Mouse (Mus musculus) embryonic stem cell, embryonic (primary cell): ENCODE measurements around the gene Zw10.

Source experiments
- CTCF ChIA-PET, 4 experiments: fragments of 300-600 bp in 2 of 4; fragments of 350-600 bp in 2 of 4; sonication (Branson Sonifier 250); formaldehyde crosslinking; loops; one replicate each; lab custom pipeline; 2022; ENCODE audit warnings: inconsistent platforms in 2 of 4; lab: Charles Lee
- POLR2A ChIA-PET, 4 experiments: fragments of 300-600 bp in 2 of 4; fragments of 350-600 bp in 2 of 4; sonication (Branson Sonifier 250); formaldehyde crosslinking; loops; one replicate each; lab custom pipeline; 2022; ENCODE audit warnings: antibody characterized with exemption in 4 of 4, inconsistent platforms in 1 of 4; lab: Charles Lee

Gene Zw10

GRCm38 (mm10) chr9:49110476-49111220 is 55.2 kb downstream of the Zw10 start:
- POLR2A ChIA-PET: interaction anchor here in 3 of 4 experiments (0.6 to 1.5 kb wide), 9 partner anchors 10 to 376 kb away, joined by 3 to 6 read pairs (median 3); partner anchors contain the start of gene Ttc12 (in 1 of the 3)
- CTCF ChIA-PET: interaction anchor here in 3 of 4 experiments (0.7 to 1.4 kb wide), 3 partner anchors 136 to 378 kb away, joined by 3 to 4 read pairs (median 3); no protein-coding TSS in a partner anchor

- POLR2A ChIA-PET: interaction anchor here in 1 of 4 experiments (1.4 kb wide), 1 partner anchor 9 kb away, joined by 3 read pairs; no protein-coding TSS in a partner anchor
- CTCF ChIA-PET: interaction anchor here in 1 of 4 experiments (1.4 kb wide), 1 partner anchor 136 kb away, joined by 4 read pairs; no protein-coding TSS in a partner anchor
Observed at GRCm38 (mm10) chr9:49111296-49111695, 55.9 kb downstream of the Zw10 start.

- ChIA-PET POLR2A (interaction anchor here in 2 of 4 experiments (0.5 kb wide), 2 partner anchors 9 to 886 kb away, joined by 3 read pairs; no protein-coding TSS in a partner anchor), CTCF (no interaction called here)
Observed at GRCm38 (mm10) chr9:49118271-49118825, 62.9 kb downstream of the Zw10 start.

GRCm38 (mm10) chr9:49119759-49120158 is 64.3 kb downstream of the Zw10 start:
- ChIA-PET CTCF (no interaction called here), POLR2A (no interaction called here)

GRCm38 (mm10) chr9:49125706-49126105 is 70.3 kb downstream of the Zw10 start:
- ChIA-PET POLR2A (no interaction called here), CTCF (no interaction called here)
